Mouse (Mus musculus) embryonic facial prominence, embryonic 14.5 days (tissue): ENCODE measurements around the gene Gm11238. TPM values are rescaled to one million over a fixed set of nuclear protein-coding genes. Genes with fewer than 3 reads are reported as not detected.
"Not testable (repeated sequence)": the region's sequence is repeated elsewhere in the genome, so short reads cannot be mapped to it uniquely, and the experiment has no call there.

ENCODE experiments used
- ATAC-seq: fragments of 200-750 bp; cut with Nextera tagmentation; 2 replicates; pipeline ENCODE4 v1.8.0; 2017; ENCODE audit warnings: low read depth, moderate number of reproducible peaks, moderate TSS enrichment
- DNase-seq: peaks from one replicate; pipeline ENCODE4 v3.0.0-alpha.2; 2015; ENCODE audit warnings: low spot score
- H3K27ac ChIP-seq: fragments of 300-500 bp; sonication (generic); replicated peaks from 2 replicates; pipeline ENCODE4 v1.5.1; 2014; ENCODE audit warnings: low read depth, mild to moderate bottlenecking, low read length, moderate library complexity
- H3K27me3 ChIP-seq: fragments of 300-500 bp; sonication (generic); replicated peaks from 2 replicates; pipeline ENCODE4 v1.6.1; 2014; ENCODE audit warnings: low read length; ENCODE audit not compliant: control insufficient read depth, insufficient read depth
- H3K36me3 ChIP-seq: fragments of 300-500 bp; sonication (generic); 2 replicates; pipeline ENCODE4 v1.6.1; 2014; ENCODE audit warnings: low read length, mixed read lengths; ENCODE audit not compliant: control insufficient read depth, insufficient read depth
- H3K4me1 ChIP-seq: fragments of 300-500 bp; sonication (generic); 2 replicates; pipeline ENCODE4 v1.6.1; 2014; ENCODE audit warnings: antibody characterized with exemption, low read length; ENCODE audit not compliant: control insufficient read depth, insufficient read depth
- H3K4me2 ChIP-seq: fragments of 300-500 bp; sonication (generic); 2 replicates; pipeline ENCODE4 v1.6.1; 2014; ENCODE audit warnings: low read depth, mild to moderate bottlenecking, low read length, moderate library complexity, mixed read lengths
- H3K4me3 ChIP-seq: fragments of 300-500 bp; sonication (generic); 2 replicates; pipeline ENCODE4 v1.5.1; 2014; ENCODE audit warnings: low read depth, mild to moderate bottlenecking, low read length
- H3K9ac ChIP-seq: fragments of 300-500 bp; sonication (generic); 2 replicates; pipeline ENCODE4 v1.6.1; 2014; ENCODE audit warnings: low read depth, mild to moderate bottlenecking, low read length, moderate library complexity, mixed read lengths
- H3K9me3 ChIP-seq: fragments of 300-500 bp; sonication (generic); 2 replicates; pipeline ENCODE4 v1.6.1; 2016; ENCODE audit warnings: low read length; ENCODE audit not compliant: control insufficient read depth
- WGBS: fragments of 180-500 bp; shearing (Covaris S2); extraction: QIAGEN DNeasy Blood & Tissue Kit; methylation state at CpG from one replicate; pipeline ENCODE4 v1.1.7; 2014; 5-methylcytosine and 5-hydroxymethylcytosine counted together
- polyA plus RNA-seq: library from polyadenylated mRNA; unstranded; fragments of >200 nt; fragmentation: Nextera tagmentation; extraction: Ambion mirVana; gene quantifications from 2 replicates; pipeline ENCODE4 v1.2.1, GENCODE M21; 2014

Gene Gm11238
- polyA plus RNA-seq = not detected in 2 replicates

DNA sequence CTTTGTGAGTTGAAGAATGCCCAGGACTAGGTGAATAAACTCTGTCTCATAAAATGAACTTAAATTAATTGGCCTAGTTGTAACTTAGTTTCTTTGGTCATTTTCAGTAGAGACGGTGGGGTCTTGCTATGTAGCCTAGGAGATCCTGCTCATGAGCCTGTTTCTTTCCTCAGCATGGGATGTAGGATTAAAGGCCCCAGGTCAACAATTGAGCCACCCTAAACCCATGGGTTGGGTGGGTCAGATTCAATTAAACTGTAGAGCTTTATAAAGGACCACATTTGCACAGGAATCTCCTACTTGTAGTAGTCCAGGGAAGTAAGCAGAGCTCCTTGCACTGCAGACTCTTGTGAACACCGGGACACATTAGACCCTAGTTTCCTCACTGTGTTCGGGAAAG is at the start of gene Gm11238:
Gm11238 (plus strand) TSS at position 301 of the 400 bp plus-strand sequence.
- ATAC-seq, H3K27me3 ChIP-seq, H3K27ac ChIP-seq, H3K9ac ChIP-seq, H3K4me2 ChIP-seq, DNase-seq, H3K9me3 ChIP-seq, H3K4me3 ChIP-seq, H3K4me1 ChIP-seq, H3K36me3 ChIP-seq: not testable (repeated sequence)
- no CpG with 5 or more reads among the region's 3 CpGs for WGBS

DNA sequence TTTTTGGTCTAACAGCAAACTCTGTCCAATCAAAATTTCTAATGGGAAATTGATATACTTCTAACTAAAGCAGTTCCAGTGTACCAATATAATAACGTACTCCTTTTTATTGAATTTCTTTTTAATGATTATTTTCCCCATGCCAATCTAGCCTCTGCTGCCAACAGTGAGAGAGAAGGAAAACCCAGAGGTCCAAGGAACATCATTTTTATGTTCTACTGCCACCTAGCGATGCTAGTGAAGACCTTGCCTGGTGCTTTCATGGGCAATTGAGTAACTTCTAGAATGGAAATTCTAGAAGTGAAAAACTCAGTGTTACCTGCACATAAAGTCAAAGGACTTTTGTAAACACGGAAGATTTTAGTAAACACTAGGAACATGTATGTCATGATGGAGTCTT is 8.4 kb upstream of the Gm11238 start:
- ATAC-seq = no peak
- WGBS = 10% methylated on average over 3 of the region's 3 CpGs
- H3K4me2 ChIP-seq = no peak overlapping the region
- DNase-seq = peak; percentile 87
- no peak overlapping the region for H3K27ac ChIP-seq
- no peaks in the 10 kb centered on the region for H3K4me1 ChIP-seq
- no peak overlapping the region for H3K4me3 ChIP-seq
- H3K9me3 ChIP-seq = no peaks in the 10 kb centered on the region
- no peak overlapping the region for H3K9ac ChIP-seq
- no peaks in the 10 kb centered on the region for H3K36me3 ChIP-seq
- no peaks in the 10 kb centered on the region for H3K27me3 ChIP-seq

DNA sequence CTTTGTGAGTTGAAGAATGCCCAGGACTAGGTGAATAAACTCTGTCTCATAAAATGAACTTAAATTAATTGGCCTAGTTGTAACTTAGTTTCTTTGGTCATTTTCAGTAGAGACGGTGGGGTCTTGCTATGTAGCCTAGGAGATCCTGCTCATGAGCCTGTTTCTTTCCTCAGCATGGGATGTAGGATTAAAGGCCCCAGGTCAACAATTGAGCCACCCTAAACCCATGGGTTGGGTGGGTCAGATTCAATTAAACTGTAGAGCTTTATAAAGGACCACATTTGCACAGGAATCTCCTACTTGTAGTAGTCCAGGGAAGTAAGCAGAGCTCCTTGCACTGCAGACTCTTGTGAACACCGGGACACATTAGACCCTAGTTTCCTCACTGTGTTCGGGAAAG is 15.0 kb downstream of the Gm11238 start, which contains the start of gene Gm11237:
Gm11237 (plus strand) TSS at position 301 of the 400 bp plus-strand sequence.
- ATAC-seq, H3K27ac ChIP-seq, DNase-seq, H3K4me1 ChIP-seq, H3K27me3 ChIP-seq, H3K36me3 ChIP-seq, H3K4me2 ChIP-seq, H3K4me3 ChIP-seq, H3K9ac ChIP-seq, H3K9me3 ChIP-seq: not testable (repeated sequence)
- no CpG with 5 or more reads among the region's 3 CpGs for WGBS

DNA sequence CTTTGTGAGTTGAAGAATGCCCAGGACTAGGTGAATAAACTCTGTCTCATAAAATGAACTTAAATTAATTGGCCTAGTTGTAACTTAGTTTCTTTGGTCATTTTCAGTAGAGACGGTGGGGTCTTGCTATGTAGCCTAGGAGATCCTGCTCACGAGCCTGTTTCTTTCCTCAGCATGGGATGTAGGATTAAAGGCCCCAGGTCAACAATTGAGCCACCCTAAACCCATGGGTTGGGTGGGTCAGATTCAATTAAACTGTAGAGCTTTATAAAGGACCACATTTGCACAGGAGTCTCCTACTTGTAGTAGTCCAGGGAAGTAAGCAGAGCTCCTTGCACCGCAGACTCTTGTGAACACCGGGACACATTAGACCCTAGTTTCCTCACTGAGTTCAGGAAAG is 30.1 kb downstream of the Gm11238 start, which contains the start of gene Gm11236:
Gm11236 (plus strand) TSS at position 301 of the 400 bp plus-strand sequence.
- H3K4me1 ChIP-seq, H3K27me3 ChIP-seq, H3K9me3 ChIP-seq, H3K4me2 ChIP-seq, H3K36me3 ChIP-seq, H3K27ac ChIP-seq, DNase-seq, H3K9ac ChIP-seq, ATAC-seq, H3K4me3 ChIP-seq: not testable (repeated sequence)
- WGBS = no CpG with 5 or more reads among the region's 4 CpGs

DNA sequence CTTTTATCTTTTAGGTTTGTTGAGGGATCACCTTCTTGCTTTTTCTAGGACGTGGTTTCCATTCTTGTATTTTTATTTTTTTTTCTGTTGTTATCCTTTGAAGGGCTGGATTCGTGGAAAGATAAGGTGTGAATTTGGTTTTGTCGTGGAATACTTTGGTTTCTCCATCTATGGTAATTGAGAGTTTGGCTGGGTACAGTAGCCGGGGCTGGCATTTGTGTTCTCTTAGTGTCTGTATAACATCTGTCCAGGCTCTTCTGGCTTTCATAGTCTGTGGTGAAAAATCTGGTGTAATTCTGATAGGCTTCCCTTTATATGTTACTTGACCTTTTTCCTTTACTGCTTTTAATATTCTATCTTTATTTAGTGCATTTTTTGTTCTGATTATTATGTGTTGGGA is 54.2 kb downstream of the Gm11238 start:
- H3K27me3 ChIP-seq, H3K27ac ChIP-seq, H3K9me3 ChIP-seq, H3K4me3 ChIP-seq, H3K36me3 ChIP-seq, H3K9ac ChIP-seq, ATAC-seq, H3K4me2 ChIP-seq, DNase-seq, H3K4me1 ChIP-seq: not testable (repeated sequence)
- 86% methylated on average over 4 of the region's 4 CpGs for WGBS

DNA sequence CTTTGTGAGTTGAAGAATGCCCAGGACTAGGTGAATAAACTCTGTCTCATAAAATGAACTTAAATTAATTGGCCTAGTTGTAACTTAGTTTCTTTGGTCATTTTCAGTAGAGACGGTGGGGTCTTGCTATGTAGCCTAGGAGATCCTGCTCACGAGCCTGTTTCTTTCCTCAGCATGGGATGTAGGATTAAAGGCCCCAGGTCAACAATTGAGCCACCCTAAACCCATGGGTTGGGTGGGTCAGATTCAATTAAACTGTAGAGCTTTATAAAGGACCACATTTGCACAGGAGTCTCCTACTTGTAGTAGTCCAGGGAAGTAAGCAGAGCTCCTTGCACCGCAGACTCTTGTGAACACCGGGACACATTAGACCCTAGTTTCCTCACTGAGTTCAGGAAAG is 60.4 kb downstream of the Gm11238 start, which contains the start of gene Gm11239:
Gm11239 (plus strand) TSS at position 301 of the 400 bp plus-strand sequence.
- not testable (repeated sequence) for H3K4me1 ChIP-seq, H3K27me3 ChIP-seq, H3K27ac ChIP-seq, DNase-seq, H3K9ac ChIP-seq, ATAC-seq, H3K9me3 ChIP-seq, H3K36me3 ChIP-seq, H3K4me3 ChIP-seq, H3K4me2 ChIP-seq
- no CpG with 5 or more reads among the region's 4 CpGs for WGBS

DNA sequence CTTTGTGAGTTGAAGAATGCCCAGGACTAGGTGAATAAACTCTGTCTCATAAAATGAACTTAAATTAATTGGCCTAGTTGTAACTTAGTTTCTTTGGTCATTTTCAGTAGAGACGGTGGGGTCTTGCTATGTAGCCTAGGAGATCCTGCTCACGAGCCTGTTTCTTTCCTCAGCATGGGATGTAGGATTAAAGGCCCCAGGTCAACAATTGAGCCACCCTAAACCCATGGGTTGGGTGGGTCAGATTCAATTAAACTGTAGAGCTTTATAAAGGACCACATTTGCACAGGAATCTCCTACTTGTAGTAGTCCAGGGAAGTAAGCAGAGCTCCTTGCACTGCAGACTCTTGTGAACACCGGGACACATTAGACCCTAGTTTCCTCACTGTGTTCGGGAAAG is 75.5 kb downstream of the Gm11238 start, which contains the start of gene Gm428:
Gm428 (plus strand) TSS at position 301 of the 400 bp plus-strand sequence.
- not testable (repeated sequence) for H3K9ac ChIP-seq, H3K27ac ChIP-seq, H3K4me2 ChIP-seq, H3K27me3 ChIP-seq, H3K9me3 ChIP-seq, ATAC-seq, H3K4me3 ChIP-seq, H3K4me1 ChIP-seq, DNase-seq, H3K36me3 ChIP-seq
- WGBS = no CpG with 5 or more reads among the region's 4 CpGs

Other genes with a start within 250 kb of the Gm11238 start
- not detected in 2 replicates for gene Gm11487, start 202.8 kb upstream of the Gm11238 start, polyA plus RNA-seq
- gene Gm11237, start 15.1 kb downstream of the Gm11238 start, polyA plus RNA-seq = not detected in 2 replicates
- gene Gm11236, start 30.2 kb downstream of the Gm11238 start, polyA plus RNA-seq = not detected in 2 replicates
- not detected in 2 replicates for gene Gm11239, start 60.5 kb downstream of the Gm11238 start, polyA plus RNA-seq
- gene Gm428, start 75.6 kb downstream of the Gm11238 start, polyA plus RNA-seq = not detected in 2 replicates
- gene Rasef, start 183.1 kb downstream of the Gm11238 start, polyA plus RNA-seq = 2.0 and 3.8 TPM in 2 replicates